Mouse (Mus musculus): Measurements from ENCODE around the gene Tle4. TPM values are rescaled to one million over a fixed set of nuclear protein-coding genes. Genes with fewer than 3 reads are reported as not detected.

Gene Tle4
- polyA plus RNA-seq, 1 experiment: 0.76 TPM

DNA sequence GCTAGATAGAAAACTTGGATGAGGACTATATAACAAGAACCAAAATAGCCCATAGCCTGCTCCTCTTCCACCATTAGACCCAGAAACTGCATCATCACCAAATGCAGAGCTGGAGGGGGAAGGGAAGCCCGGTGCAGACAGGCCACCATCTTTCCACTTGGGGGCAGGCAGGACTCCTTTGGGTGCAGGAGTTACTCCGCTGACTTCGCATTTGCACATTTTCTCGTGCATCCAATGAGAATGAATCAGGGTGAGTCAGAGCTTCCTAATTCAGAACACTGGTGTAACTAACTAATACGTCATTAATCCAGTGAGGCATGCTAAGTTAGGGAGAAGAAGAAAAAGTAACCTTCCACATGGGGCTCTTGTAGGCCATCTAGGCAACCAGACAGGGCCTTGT lies 17.0 kb upstream of the Tle4 start:
- no peak for TF ChIP-seq POLR2A (IDR thresholded peaks at IDR 0.05; ENCODE audit: insufficient read length, low read depth)
- no peaks in the 10 kb centered on the region for H3K36me3 ChIP-seq (ENCODE audit: control insufficient read depth, insufficient read depth)
- H3ac ChIP-seq (ENCODE audit: control insufficient read depth, insufficient read length): no peak overlapping the region
- H3K4me3 ChIP-seq: no peak overlapping the region
- H3K79me2 ChIP-seq (ENCODE audit: control insufficient read depth, insufficient read depth): no peaks in the 10 kb centered on the region
- peaks cover 45% of the 10 kb centered on the region for H3K27me3 ChIP-seq (ENCODE audit: control insufficient read depth, insufficient read depth, insufficient read length)
- no peak overlapping the region for H3K4me2 ChIP-seq (ENCODE audit: low read depth)

DNA sequence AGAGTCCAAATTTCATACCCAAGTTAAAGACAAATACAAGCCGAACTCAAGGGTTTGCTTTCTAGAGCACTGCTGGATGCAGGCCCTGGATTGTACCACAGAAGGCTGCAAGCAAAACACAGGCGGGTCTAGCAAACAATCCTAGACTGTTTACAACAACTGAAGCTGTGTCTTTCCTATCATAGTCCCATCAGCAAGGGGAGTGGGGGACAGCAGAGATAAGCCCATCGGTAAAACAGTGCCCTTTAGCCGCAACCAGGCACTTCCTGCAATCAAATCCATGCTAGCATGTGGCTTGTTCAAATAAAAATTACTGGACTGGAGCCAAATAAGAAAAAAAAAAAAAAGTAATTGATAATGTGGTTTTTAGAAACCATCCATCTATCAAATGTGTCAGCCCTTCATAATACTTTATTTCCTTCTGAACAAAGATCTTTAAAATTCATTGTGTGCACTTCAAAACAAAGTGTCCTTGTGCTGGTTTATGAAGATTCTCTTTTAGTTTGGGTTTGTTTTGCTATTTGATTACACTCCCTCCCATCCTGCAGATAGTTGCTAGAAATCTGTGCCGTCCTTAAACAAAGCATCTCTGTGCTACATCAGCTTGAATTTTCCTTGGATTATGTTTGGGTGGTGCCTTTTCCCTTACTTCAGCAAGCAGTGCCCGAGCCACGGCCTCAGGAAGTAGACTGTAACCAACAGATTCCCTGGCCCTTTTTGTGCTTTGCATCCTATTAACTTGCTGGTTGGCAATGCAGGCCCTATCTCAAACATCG lies 12.9 kb upstream of the Tle4 start:
- H3K27me3 ChIP-seq (ENCODE audit: control insufficient read depth, insufficient read depth, insufficient read length): peaks cover 39% of the 10 kb centered on the region
- H3K4me2 ChIP-seq (ENCODE audit: low read depth): no peak overlapping the region

DNA sequence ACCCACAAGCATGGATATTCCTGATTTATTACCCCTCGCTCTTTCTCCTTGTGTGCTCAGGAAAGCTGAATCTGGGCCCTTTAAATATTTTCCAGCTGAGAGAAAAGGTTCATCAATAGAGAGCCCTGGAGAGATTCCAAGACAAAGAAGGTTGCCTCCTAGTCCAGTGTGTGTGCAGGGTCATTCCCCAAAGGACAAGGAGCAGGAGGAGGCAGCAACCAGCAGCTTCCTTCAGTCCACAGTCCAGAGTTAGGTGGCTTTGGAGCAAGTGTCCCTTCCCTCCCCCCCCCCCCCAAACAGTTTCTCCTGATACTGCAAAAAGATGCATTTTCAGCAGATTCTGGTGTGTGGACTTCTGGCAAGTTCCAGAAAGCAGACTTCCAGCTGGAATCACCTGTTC lies 3.0 kb upstream of the Tle4 start:
- H3K27me3 ChIP-seq (ENCODE audit: control insufficient read depth, insufficient read depth, insufficient read length): peaks cover 28% of the 10 kb centered on the region
- no peak overlapping the region for H3K4me3 ChIP-seq
- no peak overlapping the region for H3K4me2 ChIP-seq (ENCODE audit: low read depth)
- no peaks in the 10 kb centered on the region for H3K79me2 ChIP-seq (ENCODE audit: control insufficient read depth, insufficient read depth)
- no peak for TF ChIP-seq POLR2AphosphoS2 (IDR thresholded peaks at IDR 0.05; ENCODE audit: insufficient read length, low read depth)
- no peak overlapping the region for H3ac ChIP-seq (ENCODE audit: control insufficient read depth, insufficient read length)
- H3K36me3 ChIP-seq (ENCODE audit: control insufficient read depth, insufficient read depth): no peaks in the 10 kb centered on the region

More for the DNA sequence above, 12.9 kb upstream of the Tle4 start:
- Histone ChIP-seq H3ac (ENCODE audit: control insufficient read depth, insufficient read length) (no peak overlapping the region), H3K79me2 (ENCODE audit: control insufficient read depth, insufficient read depth) (no peaks in the 10 kb centered on the region), H3K4me3 (no peak overlapping the region), H3K36me3 (ENCODE audit: control insufficient read depth, insufficient read depth) (no peaks in the 10 kb centered on the region)
- TF ChIP-seq MYOD1 (IDR thresholded peaks at IDR 0.05; ENCODE audit: control insufficient read depth in 1 of 3, insufficient read length in 2 of 3, low read depth in 2 of 3) (no peak), POLR2A (IDR thresholded peaks at IDR 0.05; ENCODE audit: insufficient read length, low read depth) (no peak), SRF (IDR thresholded peaks at IDR 0.05; ENCODE audit: control insufficient read depth, insufficient read length, low read depth) (no peak), USF1 (IDR thresholded peaks at IDR 0.05; ENCODE audit: low read depth) (no peak), CEBPB (IDR thresholded peaks at IDR 0.05; ENCODE audit: insufficient read depth, poor library complexity, severe bottlenecking) (no peak), POLR2AphosphoS2 (IDR thresholded peaks at IDR 0.05; ENCODE audit: insufficient read length, low read depth) (no peak), TCF12 (IDR thresholded peaks at IDR 0.05; ENCODE audit: insufficient read depth, poor library complexity, severe bottlenecking) (no peak), REST (IDR thresholded peaks at IDR 0.05; ENCODE audit: insufficient read depth, insufficient read length) (no peak), E2F4 (IDR thresholded peaks at IDR 0.05; ENCODE audit: insufficient read depth) (no peak), MYOG (IDR thresholded peaks at IDR 0.05; ENCODE audit: control insufficient read depth in 1 of 3, insufficient read depth in 1 of 3, insufficient read length in 2 of 3, low read depth in 2 of 3) (no peak), MAX (IDR thresholded peaks at IDR 0.05; ENCODE audit: low read depth) (no peak), TCF3 (IDR thresholded peaks at IDR 0.05; ENCODE audit: insufficient read length, low read depth) (no peak)

DNA sequence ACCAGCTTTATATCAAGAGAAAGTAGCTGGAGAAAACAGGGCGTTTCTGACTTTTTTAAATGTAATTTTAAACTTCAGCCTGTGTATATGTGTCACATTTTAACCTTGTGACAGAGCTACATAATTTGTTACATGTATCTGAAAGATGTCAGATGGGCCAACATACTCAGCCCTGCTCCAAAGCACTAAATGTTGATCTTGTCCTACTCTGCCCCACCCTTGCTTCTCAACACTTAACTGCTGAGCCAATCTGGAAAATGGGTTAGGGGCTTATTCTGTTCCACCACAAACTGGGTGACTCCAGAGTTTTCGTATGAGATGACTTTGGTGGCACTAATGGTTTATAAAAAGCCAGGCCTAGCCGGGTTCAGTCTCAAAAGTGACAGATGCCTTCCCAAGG lies 2.5 kb upstream of the Tle4 start:
- H3K27me3 ChIP-seq (ENCODE audit: control insufficient read depth, insufficient read depth, insufficient read length): peaks cover 28% of the 10 kb centered on the region
- no peak overlapping the region for H3K4me2 ChIP-seq (ENCODE audit: low read depth)
- no peaks in the 10 kb centered on the region for H3K36me3 ChIP-seq (ENCODE audit: control insufficient read depth, insufficient read depth)
- H3K4me3 ChIP-seq: no peak overlapping the region
- no peak for TF ChIP-seq MAX (IDR thresholded peaks at IDR 0.05; ENCODE audit: low read depth)
- TF ChIP-seq POLR2AphosphoS2 (IDR thresholded peaks at IDR 0.05; ENCODE audit: insufficient read length, low read depth): no peak
- no peak for TF ChIP-seq TCF3 (IDR thresholded peaks at IDR 0.05; ENCODE audit: insufficient read length, low read depth)
- TF ChIP-seq CEBPB (IDR thresholded peaks at IDR 0.05; ENCODE audit: insufficient read depth, poor library complexity, severe bottlenecking): no peak
- TF ChIP-seq POLR2A (IDR thresholded peaks at IDR 0.05; ENCODE audit: insufficient read length, low read depth): no peak
- TF ChIP-seq TCF12 (IDR thresholded peaks at IDR 0.05; ENCODE audit: insufficient read depth, poor library complexity, severe bottlenecking): no peak
- TF ChIP-seq MYOG (IDR thresholded peaks at IDR 0.05; ENCODE audit: control insufficient read depth in 1 of 3, insufficient read depth in 1 of 3, insufficient read length in 2 of 3, low read depth in 2 of 3): no peak
- no peak for TF ChIP-seq USF1 (IDR thresholded peaks at IDR 0.05; ENCODE audit: low read depth)
- no peak for TF ChIP-seq E2F4 (IDR thresholded peaks at IDR 0.05; ENCODE audit: insufficient read depth)
- no peak for TF ChIP-seq SRF (IDR thresholded peaks at IDR 0.05; ENCODE audit: control insufficient read depth, insufficient read length, low read depth)
- TF ChIP-seq MYOD1 (IDR thresholded peaks at IDR 0.05; ENCODE audit: control insufficient read depth in 1 of 3, insufficient read length in 2 of 3, low read depth in 2 of 3): no peak
- TF ChIP-seq REST (IDR thresholded peaks at IDR 0.05; ENCODE audit: insufficient read depth, insufficient read length): no peak
- no peaks in the 10 kb centered on the region for H3K79me2 ChIP-seq (ENCODE audit: control insufficient read depth, insufficient read depth)
- H3ac ChIP-seq (ENCODE audit: control insufficient read depth, insufficient read length): no peak overlapping the region

DNA sequence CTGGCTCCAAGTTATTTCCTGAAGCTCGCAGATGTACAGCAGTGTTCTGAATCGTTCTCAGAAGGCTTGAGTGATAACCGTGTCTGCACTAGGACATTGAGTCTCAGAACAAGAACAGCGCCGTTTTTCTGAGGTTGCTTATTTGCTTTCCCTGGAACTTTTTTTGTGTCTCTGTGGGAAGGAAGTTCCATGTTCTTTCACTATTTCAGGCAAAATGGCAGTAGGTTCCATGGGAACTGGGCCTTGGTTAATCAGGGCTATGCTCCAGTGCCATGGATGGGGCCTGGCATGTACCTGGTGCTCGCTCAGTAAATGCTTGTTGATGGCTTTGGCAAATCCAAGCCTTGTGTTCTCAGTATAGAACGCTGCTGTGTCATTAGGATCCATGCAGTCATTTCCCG lies 2.0 kb upstream of the Tle4 start:
- H3K4me2 ChIP-seq (ENCODE audit: low read depth): no peak overlapping the region
- TF ChIP-seq TCF12 (IDR thresholded peaks at IDR 0.05; ENCODE audit: insufficient read depth, poor library complexity, severe bottlenecking) (no peak), POLR2A (IDR thresholded peaks at IDR 0.05; ENCODE audit: insufficient read length, low read depth) (no peak)
- no peak overlapping the region for H3ac ChIP-seq (ENCODE audit: control insufficient read depth, insufficient read length)
- no peak overlapping the region for H3K4me3 ChIP-seq
- no peaks in the 10 kb centered on the region for H3K36me3 ChIP-seq (ENCODE audit: control insufficient read depth, insufficient read depth)
- H3K79me2 ChIP-seq (ENCODE audit: control insufficient read depth, insufficient read depth): no peaks in the 10 kb centered on the region
- H3K27me3 ChIP-seq (ENCODE audit: control insufficient read depth, insufficient read depth, insufficient read length): peaks cover 27% of the 10 kb centered on the region

Data from myocyte (in vitro differentiated cells).